Mouse (Mus musculus) frontal cortex, postnatal 10 days (tissue): Measurements from ENCODE around the gene Chuk.
"Not testable (repeated sequence)": the region's sequence is repeated elsewhere in the genome, so short reads cannot be mapped to it uniquely, and the experiment has no call there.

Experiments used
- DNase-seq, 2 experiments: peaks; one replicate each; pipeline ENCODE4 v3.0.0; 2022; ENCODE audit warnings: low spot score in 2 of 2, mixed read lengths in 1 of 2

Gene Chuk

DNA sequence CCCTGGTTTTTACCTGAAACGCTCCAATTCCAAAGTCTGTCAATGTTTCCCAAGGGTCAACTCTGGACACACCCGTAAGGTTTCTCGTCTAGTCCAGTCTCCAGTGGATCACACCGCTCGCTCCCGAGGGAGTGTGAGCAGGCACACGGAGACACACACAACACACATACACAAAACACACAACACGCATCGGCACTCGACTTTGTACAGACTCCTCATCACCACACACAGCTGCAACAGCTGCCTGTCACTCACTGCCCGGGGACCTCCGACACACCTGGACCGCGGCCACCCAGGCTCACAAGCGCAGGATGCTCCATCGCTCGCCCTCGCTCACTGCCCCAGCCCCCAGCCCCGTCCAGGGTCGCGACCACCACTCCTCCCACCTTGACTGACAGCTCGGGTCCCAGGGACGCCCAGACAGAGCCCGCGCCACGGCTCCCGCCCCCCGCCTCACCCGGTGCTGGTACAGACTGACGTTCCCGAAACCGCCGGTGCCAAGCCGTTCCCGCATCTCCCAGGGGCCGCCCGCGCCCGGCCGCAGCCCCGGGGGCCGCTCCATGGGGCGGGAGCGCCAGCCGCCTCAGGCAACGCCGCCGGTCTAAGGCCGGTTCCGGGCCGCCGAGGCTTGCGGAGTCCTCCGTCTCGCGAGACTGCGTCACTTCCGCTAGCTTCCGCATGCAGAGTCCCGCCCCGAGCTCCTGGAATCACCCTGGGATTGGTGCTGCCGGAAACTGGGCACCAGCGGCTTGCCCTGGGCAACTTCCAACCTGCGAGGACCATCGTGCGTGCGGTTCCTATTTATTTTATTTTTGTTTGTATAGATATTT is at the start of gene Chuk:
TSS of gene Chuk (minus strand) at position 650 of the 830 bp plus-strand sequence.
- peak; percentile 87 to 93 for DNase-seq

DNA sequence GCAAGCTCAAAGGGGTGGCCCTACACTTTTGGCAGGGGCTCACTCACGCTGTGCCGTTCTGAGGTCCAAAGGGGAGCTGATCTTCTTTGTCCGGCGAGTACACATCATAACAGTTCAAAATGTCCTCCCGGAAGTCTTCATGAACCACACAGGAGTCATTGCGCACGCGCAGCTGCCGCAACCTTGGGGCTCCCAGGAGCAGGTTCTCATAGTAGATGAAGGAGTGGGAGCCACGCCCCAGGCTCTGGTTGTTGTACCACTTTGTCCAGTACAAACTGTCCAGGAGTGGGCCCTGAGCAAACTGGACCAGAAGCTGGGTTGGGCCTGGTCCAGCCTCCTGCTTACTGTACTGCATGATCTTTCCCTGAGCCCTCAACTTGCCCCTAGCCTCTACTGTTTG is 49.7 kb upstream of the Chuk start:
- no peak for DNase-seq

GRCm38 (mm10) chr19:44153781-44154180 is 46.5 kb upstream of the Chuk start:
- no peak for DNase-seq

DNA sequence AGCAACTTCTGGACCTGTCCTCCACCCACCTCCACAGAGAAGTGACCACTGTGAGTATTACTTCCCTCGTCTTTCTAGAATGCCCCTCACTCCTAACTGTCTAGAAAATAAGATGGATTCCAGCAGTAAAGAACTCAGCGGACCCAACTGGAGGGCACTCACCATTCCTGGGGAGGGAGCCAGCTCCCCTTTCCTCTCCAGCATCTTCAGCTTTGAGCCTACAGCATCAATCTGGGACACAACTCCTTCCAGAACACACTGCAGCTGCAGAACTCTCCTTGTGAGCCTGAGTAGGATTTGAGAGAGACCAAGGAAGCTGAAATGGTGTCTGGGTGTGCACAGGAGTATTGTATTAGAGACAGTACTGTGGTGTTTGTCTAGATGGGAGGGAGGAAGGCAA is 41.7 kb upstream of the Chuk start:
- no peak for DNase-seq

DNA sequence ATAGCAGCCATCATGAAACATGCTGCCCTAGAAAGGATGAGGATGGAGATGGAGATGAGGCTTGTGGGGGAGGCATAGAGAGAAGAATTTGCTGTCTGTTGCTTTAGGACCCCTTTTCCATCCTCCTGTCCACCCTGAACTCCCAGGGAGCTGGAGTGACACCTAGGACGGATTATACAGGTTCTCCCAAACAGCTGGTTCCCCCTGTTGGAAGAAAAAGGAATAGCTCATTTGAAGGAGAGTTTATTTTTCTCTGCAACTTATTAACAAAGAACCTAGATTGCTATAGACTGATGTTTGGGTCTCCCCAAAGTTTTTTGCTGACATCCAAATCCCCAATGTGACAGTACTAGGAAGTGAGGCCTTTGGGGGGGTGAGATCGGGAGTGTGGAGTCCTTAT is 41.1 kb upstream of the Chuk start:
- no peak for DNase-seq

DNA sequence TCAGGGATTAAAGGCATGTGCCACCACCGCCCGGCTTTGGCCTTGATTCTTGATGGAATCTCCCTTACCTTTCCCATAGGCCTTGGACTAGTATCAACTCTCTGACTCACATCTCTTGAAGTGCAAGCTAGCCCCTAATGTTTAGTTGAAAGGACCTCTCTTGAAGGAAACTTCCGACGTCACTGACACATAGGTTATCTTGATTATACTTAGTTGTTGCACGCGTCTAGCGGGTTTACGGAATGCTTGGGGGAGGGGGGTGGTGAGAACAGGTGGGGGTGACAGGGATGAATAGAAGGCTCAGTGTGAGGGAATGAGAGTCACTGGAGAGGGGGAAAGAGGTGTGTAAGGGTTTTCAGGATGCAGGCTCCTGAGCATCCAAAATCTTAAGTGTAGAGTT is 39.7 kb upstream of the Chuk start:
- no peak for DNase-seq

GRCm38 (mm10) chr19:44146568-44146879 is 39.2 kb upstream of the Chuk start:
- no peak for DNase-seq

DNA sequence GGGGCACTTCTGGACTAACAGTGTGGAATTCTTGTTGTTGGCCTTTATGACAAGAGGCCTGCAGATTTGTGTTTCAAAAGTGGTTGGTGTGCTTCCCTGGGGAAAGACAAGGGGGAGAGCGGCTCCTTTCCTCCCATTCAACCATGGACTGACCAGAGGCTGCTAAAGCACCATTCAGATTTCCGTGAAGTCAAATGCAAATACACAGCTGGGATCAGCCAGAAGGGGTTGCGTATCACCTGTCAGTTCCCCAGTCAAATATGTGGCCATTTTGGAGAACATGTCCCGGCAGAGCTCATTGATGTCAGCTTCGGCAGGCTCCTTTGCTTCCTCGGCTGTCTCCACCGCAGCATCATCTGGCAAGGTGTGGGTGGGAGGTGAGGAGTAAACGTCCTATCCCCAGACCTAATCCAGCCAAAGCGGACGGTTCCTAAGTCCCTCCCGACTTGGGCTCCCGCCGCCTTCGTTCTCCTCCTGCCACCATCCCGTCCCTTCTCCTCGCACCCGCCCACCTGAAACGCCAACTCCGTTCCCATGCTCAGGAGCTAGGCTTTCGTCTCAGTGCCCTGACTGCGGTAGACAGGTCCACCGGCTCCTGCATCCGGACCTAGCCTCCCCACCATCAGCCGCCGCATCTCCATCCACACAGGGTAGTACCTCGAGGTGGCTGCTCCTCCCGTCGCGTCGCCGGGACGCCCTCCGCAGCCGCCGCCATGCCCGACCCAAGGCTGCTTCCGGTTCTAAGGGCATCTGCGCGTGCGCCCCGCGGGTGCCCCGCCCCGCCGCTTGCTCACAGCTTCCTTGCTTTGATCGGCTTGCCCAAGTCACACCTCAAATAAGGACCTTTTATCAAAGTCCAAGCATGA is 38.7 kb upstream of the Chuk start, which contains the start of gene Bloc1s2:
TSS of gene Bloc1s2 (minus strand) at position 745 of the 866 bp plus-strand sequence.
- DNase-seq: peak; percentile 81 to 85

GRCm38 (mm10) chr19:44144366-44144765 is 37.1 kb upstream of the Chuk start:
- DNase-seq: no peak

DNA sequence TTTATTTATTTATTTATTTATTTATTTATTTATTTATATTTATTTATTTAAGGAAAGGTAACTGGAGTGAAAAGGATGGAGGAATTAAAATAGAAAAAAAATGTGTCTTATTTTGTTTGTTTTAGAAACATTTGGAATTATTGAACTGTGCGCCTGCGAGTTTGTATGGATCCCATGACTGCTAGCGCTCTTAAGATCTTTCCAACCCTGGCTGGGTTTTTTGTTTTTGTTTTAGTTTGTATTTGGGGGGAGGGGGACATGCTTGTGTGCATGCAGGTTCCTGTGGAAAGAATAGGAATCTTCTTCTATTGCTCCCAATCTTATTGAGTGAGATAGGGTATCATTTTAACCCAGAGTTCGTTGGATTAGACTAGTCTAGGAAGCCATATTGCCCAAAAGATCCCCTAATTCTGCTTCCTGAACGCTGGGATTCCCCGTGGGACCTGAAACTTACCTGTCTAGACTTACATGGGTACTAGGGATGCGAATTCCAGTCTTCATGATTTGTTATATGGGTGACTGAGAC is 28.7 kb upstream of the Chuk start:
- DNase-seq: no peak

DNA sequence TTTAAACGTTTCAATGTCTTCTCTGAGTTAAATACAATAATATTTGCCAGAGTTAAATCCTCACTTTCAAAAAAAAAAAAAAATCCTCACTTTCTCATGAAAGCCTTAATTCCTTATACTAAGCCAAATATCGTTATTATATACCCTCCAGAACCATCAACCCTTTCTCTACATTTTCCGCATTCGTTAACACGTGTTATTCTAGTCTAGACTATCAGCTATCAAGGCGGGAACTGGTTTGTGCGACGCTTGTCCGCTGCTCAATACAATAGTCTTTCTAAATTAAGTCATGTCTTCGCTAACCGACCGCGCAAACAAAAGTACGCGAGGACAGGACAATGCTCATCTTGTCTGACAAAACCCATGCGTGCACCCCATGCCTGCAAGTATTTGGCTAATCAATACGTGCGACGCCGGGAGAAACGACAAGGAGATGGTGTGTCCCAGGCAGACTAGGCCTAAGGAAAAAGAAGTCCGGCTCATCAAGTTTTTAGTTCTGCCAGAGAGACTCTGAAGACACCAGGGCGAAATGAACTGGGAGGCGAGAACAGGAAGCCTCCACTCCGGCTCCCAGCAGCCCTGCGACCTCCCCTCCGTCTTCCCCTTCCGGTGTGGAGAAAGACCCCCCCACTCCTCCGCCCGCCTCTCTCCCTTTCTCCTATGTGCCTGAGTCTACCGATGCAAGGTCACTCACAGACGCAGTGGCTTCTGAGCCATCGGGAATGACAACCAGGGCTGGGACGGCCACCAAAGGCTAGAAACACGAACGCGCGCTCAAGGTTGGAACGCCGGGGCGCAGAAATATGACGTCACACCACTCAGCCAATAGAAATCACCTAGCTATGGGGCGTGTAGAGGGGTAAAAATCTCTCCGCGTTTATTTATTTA is 28.0 kb upstream of the Chuk start, which contains the start of gene Cwf19l1:
TSS of gene Cwf19l1 (minus strand) at position 805 of the 888 bp plus-strand sequence.
- DNase-seq: peak; percentile 79 to 88

- no peak for DNase-seq
These were observed 25.6 kb upstream of the Chuk start for GRCm38 (mm10) chr19:44132917-44133316.

GRCm38 (mm10) chr19:44128560-44128959 is 21.3 kb upstream of the Chuk start:
- DNase-seq: no peak

DNA sequence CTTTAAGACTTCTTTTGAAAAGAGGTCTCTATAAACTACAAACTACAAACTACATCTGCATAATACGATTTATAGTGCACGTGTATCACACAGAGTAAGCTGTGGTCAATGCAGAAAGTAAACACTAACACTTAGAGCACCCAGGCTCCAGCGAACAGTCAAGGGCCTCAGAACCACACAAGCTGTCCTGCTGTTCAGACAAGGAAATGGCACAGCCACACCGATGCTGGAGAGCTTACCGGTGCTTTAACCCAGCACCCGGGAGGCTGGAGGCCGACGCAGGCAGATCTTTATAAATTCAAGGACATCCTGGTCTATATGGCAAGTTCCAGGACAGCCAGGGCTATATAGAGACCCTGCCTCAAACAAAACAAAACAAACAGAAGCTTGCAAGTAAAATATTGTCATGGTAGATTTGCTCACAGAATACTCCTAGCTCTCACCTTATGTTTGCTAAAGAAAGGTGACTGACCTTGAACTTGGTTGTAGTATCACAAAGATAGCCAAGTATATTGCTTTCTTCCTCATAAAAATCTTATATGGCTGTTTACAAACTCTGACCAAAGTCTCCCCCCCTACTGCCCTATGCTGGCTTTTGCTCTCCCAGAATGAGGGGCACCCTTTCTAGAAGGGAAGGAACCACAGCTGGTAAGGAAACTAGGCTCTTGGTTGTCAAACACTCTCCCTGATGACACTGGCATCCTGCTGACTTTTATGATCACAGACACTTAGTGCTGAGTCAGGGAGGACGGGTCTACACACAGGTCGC is 20.6 kb upstream of the Chuk start:
- DNase-seq: no peak

DNA sequence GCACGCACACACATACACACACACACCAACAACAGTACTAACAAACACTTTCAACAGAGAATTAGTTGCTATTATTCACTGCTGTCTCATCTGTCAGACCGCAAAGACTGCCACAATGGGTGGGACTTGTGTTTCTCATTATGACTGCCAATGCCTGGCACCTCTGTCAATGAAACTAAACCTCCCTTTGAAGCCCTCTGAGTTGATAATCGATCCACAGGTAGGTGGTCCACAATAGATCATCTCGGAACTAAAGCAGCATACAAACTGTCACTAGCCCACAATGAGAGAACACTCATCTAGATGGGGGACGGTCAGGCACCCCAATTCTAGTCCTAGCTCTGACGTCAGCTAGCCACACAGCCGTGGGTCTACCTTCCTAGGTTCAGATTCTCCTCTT is 13.9 kb upstream of the Chuk start:
- no peak for DNase-seq

GRCm38 (mm10) chr19:44120686-44121085 is 13.4 kb upstream of the Chuk start:
- DNase-seq: not testable (repeated sequence)

DNA sequence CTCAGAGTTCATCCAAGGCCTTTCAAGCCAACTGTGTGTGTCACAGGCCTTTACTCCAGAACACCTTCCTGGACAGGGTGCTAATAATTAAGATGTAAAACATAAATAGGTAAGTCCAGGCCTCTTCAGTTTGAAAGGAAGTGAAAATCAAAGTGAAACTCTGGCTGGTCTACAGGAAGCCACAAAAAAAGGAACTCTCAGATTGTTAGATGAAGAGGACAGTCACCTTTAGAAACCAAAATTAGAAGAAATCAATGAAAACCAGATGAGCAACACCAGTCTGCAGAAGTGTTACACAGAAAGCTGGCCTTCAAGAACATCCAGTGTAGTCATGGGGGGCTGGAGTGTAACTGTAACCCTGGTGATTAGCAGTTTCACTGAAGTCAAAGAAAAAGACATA is 10.5 kb upstream of the Chuk start:
- DNase-seq: no peak

DNA sequence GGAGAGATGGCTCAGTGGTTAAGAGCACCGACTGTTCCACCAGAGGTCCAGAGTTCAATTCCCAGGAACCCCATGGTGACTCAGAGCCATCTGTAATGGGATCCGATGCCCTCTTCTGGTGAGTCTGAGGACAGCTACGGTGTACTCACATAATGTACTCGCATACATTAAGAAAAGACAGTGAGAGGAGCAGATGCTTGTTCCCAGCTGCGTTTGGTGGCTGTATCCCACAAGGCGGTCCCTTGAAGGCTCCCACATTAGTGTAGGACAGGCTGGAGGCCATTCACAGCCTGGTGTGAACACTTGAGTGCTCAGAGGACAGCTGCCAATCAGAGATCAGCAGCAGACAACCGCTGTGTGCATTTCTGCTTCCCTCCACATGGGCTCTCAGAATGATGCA is 4.4 kb upstream of the Chuk start:
- no peak for DNase-seq

DNA sequence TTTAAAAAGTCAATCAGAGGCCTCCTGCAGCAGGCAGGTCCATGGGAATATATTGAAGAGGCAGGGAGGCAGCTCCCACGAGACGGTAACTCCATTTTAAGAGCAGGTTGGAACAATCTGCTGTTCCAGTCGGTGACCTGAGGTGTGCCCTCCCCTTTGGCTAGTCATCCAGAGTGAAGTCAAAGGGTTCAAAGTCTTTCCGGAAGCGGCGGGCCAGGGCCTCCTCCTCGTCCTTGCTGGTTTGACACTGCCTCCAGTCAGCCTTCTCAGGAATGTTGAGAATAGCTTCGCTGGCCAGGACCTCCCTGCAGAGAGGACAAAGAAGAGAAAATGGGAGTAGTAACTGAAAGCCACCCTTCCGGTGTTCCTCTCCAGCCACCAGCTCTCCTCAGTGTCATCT is 3.1 kb upstream of the Chuk start:
- no peak for DNase-seq

GRCm38 (mm10) chr19:44108996-44109395 is 1.7 kb upstream of the Chuk start:
- no peak for DNase-seq
